In genomic region chrX:155432862-155433261, GRCm38 (mm10) we compare ENCODE assay signal across 16 mouse cellular contexts.
"Had no signal": no experiment of that assay in that cellular context is flagged by ENCODE, and none has a peak within 500 bp of the region (broad histone marks: within the 10 kb centered on the region; RNA-seq: fewer than 3 reads in every experiment).

No protein-coding gene starts in this region.

- H3K27me3 ChIP-seq: limb, embryonic 12.5 days; liver, embryonic 13.5 days; lung, embryonic 15.5 days; megakaryocyte, embryonic 14.5 days; midbrain, embryonic 12.5 days; neural tube, embryonic 12.5 days had no signal

- H3K4me1 ChIP-seq: limb, embryonic 12.5 days; liver, embryonic 13.5 days; lung, embryonic 15.5 days; megakaryocyte, embryonic 14.5 days; midbrain, embryonic 12.5 days; neural tube, embryonic 12.5 days had no signal

- H3K4me2 ChIP-seq: limb, embryonic 12.5 days; liver, embryonic 13.5 days; lung, embryonic 15.5 days; midbrain, embryonic 12.5 days; neural tube, embryonic 12.5 days had no signal

- H3K9ac ChIP-seq: limb, embryonic 12.5 days; liver, embryonic 13.5 days; liver, postnatal 0 days; lung, embryonic 15.5 days; midbrain, embryonic 12.5 days; neural tube, embryonic 12.5 days had no signal

- H3K4me3 ChIP-seq: limb, embryonic 12.5 days; liver, embryonic 13.5 days; lung, embryonic 15.5 days; megakaryocyte, embryonic 14.5 days; midbrain, embryonic 12.5 days; neural tube, embryonic 12.5 days had no signal

- H3K27ac ChIP-seq: limb, embryonic 12.5 days; liver, embryonic 13.5 days; lung, embryonic 15.5 days; macrophage; midbrain, embryonic 12.5 days; neural tube, embryonic 12.5 days had no signal

- H3K36me3 ChIP-seq: limb, embryonic 12.5 days; liver, embryonic 13.5 days; lung, embryonic 15.5 days; midbrain, embryonic 12.5 days; neural tube, embryonic 12.5 days had no signal

- ATAC-seq: intestine, postnatal 0 days; liver, postnatal 0 days had no signal

- DNase-seq: kidney, adult 8-10 months; kidney, postnatal 10 days; kidney, postnatal 4 days; liver; liver, embryonic 13.5 days; liver, postnatal 0 days; lung, postnatal 14 days; right cerebral cortex, postnatal 14 days; thymus, postnatal 4 days had no signal

- H3K9me3 ChIP-seq: limb, embryonic 12.5 days; liver, embryonic 13.5 days; lung, embryonic 15.5 days; megakaryocyte, embryonic 14.5 days; midbrain, embryonic 12.5 days; neural tube, embryonic 12.5 days had no signal
